Mouse (Mus musculus): ENCODE results near the gene Gm9745. TPM values are rescaled to one million over a fixed set of nuclear protein-coding genes. Genes with fewer than 3 reads are reported as not detected.
"Not testable (repeated sequence)": the region's sequence is repeated elsewhere in the genome, so short reads cannot be mapped to it uniquely, and the experiment has no call there.

Gene Gm9745
- polyA plus RNA-seq, 1 experiment from 2014 or later, result not detected

DNA sequence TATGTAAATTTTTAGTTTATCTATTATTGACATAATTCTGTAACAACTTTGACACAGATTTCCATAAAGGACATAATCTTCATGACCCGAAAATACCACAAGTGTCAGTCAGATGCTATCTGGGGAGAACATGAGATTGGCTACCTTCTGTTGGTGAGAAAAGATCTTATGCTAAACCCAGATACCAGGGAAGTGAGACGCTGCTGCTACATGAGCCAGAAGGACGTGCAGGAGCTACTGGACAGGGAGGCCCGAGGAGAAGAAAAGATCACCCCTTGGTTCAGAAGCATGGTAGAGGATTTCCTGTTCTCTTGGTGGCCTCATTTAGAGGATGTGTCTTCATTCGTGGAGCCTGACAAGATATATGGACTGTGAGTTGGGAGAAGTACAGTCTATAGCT, 11.0 kb upstream of the Gm9745 start:
- ATAC-seq (ENCODE audit: low FRiP score, low read depth); H3K4me2 ChIP-seq (replicated peaks); H3K4me3 ChIP-seq; H3K4me1 ChIP-seq; H3K9ac ChIP-seq (replicated peaks); H3K36me3 ChIP-seq; H3K27ac ChIP-seq (replicated peaks); H3K27me3 ChIP-seq; H3K9me3 ChIP-seq: not testable (repeated sequence)
- WGBS, result 100% methylated on average over 1 of the region's 5 CpGs

DNA sequence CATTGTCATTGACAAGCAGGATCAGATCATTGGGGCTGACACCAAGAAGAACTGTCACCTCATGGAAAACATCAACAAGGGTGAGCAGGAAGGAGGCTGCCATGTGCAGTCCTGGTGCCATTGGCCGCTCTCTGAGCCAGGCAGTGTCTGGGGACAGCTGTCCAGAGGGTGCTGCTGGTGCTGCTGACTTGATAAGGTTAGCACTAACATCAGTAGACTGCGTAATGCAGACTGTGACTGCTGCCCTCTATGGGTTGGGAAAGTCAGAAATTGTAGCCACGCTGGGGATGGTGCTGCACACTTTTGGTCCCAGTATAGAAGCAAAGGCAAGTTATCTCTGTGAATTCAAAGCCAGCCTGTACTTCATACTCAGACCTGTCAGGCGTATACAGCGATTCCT, 8.8 kb upstream of the Gm9745 start:
- not testable (repeated sequence) for H3K9ac ChIP-seq (replicated peaks); H3K4me1 ChIP-seq; H3K27ac ChIP-seq (replicated peaks); ATAC-seq (ENCODE audit: low FRiP score, low read depth); H3K9me3 ChIP-seq; H3K4me2 ChIP-seq (replicated peaks); H3K4me3 ChIP-seq; H3K27me3 ChIP-seq; H3K36me3 ChIP-seq
- no CpG with 5 or more reads among the region's 5 CpGs for WGBS

DNA sequence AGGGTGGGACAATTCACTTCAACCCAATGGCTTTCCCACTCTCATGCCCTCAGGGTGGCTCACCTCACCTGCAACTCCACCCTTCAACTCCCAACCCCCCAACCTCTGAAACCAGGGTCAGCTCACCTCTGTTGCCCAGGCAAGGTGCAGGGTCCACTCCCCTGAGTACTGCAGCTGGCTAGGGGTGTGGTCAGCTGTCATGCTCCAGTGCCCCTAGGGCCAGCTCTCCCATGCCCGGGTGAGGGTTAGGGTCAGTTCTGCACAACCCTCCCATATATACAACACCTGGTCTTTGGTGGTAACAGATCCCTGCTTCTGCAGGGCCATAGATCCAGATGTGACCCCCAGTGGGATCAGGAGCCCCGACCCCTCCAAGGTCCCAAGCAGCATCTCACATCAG, 7.1 kb upstream of the Gm9745 start:
- H3K4me2 ChIP-seq (replicated peaks); H3K27ac ChIP-seq (replicated peaks); H3K36me3 ChIP-seq; H3K27me3 ChIP-seq; H3K4me3 ChIP-seq; H3K9ac ChIP-seq (replicated peaks); H3K9me3 ChIP-seq; ATAC-seq (ENCODE audit: low FRiP score, low read depth); H3K4me1 ChIP-seq: not testable (repeated sequence)
- 90% methylated on average over 1 of the region's 2 CpGs for WGBS

DNA sequence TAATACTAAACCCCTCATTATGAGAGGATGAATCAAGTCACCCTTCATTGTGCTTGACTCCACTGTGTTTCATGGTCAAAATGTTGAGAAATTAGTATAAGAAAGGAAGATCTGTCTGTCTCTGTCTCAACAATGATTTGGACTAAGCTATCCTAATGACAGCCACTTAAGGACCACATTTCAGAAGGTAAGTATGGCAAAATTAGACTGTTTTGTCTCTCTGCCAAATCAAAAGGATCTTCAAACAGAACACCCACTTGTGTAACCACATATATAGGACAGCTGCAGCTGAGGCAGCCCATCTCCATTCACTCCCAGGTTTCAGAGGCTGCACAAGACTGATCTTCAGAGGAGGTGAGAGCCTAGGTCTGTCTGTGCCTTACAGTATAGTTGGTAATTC, 4.5 kb upstream of the Gm9745 start, which contains the start of gene Idi2:
Idi2 (plus strand) TSS at position 301 of the 400 bp plus-strand sequence.
- not testable (repeated sequence) for H3K9me3 ChIP-seq; ATAC-seq (ENCODE audit: low FRiP score, low read depth); H3K9ac ChIP-seq (replicated peaks); H3K27me3 ChIP-seq; H3K36me3 ChIP-seq; H3K4me3 ChIP-seq; H3K4me1 ChIP-seq; H3K4me2 ChIP-seq (replicated peaks); H3K27ac ChIP-seq (replicated peaks)

DNA sequence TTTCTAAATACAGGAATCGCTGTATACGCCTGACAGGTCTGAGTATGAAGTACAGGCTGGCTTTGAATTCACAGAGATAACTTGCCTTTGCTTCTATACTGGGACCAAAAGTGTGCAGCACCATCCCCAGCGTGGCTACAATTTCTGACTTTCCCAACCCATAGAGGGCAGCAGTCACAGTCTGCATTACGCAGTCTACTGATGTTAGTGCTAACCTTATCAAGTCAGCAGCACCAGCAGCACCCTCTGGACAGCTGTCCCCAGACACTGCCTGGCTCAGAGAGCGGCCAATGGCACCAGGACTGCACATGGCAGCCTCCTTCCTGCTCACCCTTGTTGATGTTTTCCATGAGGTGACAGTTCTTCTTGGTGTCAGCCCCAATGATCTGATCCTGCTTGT, 4.2 kb downstream of the Gm9745 start:
- H3K4me1 ChIP-seq; H3K9ac ChIP-seq (replicated peaks); H3K4me3 ChIP-seq; H3K27me3 ChIP-seq; H3K9me3 ChIP-seq; H3K27ac ChIP-seq (replicated peaks); H3K4me2 ChIP-seq (replicated peaks); H3K36me3 ChIP-seq: not testable (repeated sequence)
- ATAC-seq (ENCODE audit: low FRiP score, low read depth), result 0 out of 2 replicates have a peak, but pooled peaks have one; percentile 16
- WGBS, result no CpG with 5 or more reads among the region's 5 CpGs

DNA sequence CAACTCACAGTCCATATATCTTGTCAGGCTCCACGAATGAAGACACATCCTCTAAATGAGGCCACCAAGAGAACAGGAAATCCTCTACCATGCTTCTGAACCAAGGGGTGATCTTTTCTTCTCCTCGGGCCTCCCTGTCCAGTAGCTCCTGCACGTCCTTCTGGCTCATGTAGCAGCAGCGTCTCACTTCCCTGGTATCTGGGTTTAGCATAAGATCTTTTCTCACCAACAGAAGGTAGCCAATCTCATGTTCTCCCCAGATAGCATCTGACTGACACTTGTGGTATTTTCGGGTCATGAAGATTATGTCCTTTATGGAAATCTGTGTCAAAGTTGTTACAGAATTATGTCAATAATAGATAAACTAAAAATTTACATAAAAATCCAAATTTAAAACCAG, 6.3 kb downstream of the Gm9745 start:
- not testable (repeated sequence) for H3K36me3 ChIP-seq; H3K27me3 ChIP-seq; H3K4me2 ChIP-seq (replicated peaks); H3K9ac ChIP-seq (replicated peaks); ATAC-seq (ENCODE audit: low FRiP score, low read depth); H3K9me3 ChIP-seq; H3K4me3 ChIP-seq; H3K4me1 ChIP-seq; H3K27ac ChIP-seq (replicated peaks)
- 100% methylated on average over 1 of the region's 5 CpGs for WGBS

DNA sequence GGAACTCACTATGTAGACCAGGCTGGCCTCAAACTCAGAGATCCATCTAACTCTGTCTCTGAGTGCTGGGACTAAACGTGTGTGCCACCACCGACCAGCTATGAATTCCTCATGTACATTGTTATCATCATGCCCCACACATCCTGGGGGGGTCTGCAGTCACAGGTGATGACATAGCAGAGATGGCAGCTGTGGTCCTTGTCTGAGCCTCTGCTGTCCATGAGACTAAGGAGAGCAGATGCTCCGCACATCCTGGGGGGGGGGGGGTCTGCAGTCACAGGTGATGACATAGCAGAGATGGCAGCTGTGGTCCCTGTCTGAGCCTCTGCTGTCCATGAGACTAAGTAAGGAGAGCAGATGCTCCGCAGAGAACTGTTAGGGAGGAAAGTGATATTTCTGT, 6.9 kb downstream of the Gm9745 start:
- H3K9ac ChIP-seq (replicated peaks); H3K27ac ChIP-seq (replicated peaks); H3K27me3 ChIP-seq; H3K4me3 ChIP-seq; H3K4me1 ChIP-seq; H3K9me3 ChIP-seq; ATAC-seq (ENCODE audit: low FRiP score, low read depth); H3K36me3 ChIP-seq; H3K4me2 ChIP-seq (replicated peaks): not testable (repeated sequence)
- WGBS, result 91% methylated on average over 4 of the region's 4 CpGs

DNA sequence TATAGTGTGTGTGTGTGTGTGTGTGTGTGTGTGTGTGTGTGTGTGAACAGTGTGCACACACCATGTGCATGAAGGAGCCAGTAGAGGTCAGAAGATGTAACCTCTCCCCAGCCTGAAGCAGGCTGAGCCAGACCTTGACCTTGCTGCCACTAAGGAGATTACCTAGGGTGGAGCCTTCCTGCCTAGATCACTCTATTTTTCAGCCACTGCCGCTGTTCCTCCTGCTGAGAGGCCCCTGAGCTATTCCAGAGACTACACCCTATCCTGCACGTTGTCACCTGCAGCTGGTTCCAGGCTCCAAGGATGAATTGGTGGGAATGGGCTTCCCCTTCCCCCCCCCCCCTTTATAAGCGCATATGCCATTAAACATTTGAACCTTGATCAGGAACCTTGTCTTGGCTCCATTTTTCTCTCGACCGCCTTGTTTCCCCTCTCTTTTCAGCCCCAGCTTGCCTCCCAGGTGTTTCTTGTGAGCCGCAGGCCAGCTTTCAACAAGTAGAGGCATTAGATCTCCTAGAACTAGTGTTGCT, 10.4 kb downstream of the Gm9745 start:
- H3K36me3 ChIP-seq; H3K4me1 ChIP-seq; H3K27ac ChIP-seq (replicated peaks); H3K27me3 ChIP-seq; H3K4me3 ChIP-seq; H3K4me2 ChIP-seq (replicated peaks); H3K9ac ChIP-seq (replicated peaks); ATAC-seq (ENCODE audit: low FRiP score, low read depth); H3K9me3 ChIP-seq: not testable (repeated sequence)
- WGBS, result 85% methylated on average over 6 of the region's 6 CpGs

DNA sequence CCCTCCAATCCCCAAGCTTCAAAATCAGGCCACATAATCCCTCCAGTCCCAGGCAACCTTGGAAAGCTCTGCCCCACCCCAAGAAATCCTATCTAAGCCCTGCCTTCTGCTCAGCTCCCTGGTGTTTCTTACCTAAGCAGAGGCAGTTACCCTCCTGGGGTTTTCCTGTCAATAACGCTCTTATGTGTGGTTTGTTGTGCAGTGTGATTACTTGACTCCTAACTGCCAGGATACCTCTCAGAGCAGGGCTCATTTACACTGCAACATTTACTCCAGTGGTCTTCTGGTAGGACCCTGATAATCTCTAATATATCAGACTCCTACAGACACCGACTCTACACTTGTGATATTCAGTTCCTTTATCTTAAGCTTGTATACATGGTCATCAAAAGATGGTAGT, 14.5 kb downstream of the Gm9745 start:
- Histone ChIP-seq H3K4me1 (no peaks in the 10 kb centered on the region), H3K27ac (replicated peaks) (no peak overlapping the region), H3K4me2 (replicated peaks) (no peak overlapping the region), H3K9me3 (no peaks in the 10 kb centered on the region), H3K27me3 (no peaks in the 10 kb centered on the region), H3K9ac (replicated peaks) (no peak overlapping the region), H3K4me3 (no peak overlapping the region), H3K36me3 (no peaks in the 10 kb centered on the region)
- 66% methylated on average over 2 of the region's 2 CpGs for WGBS
- ATAC-seq (ENCODE audit: low FRiP score, low read depth), result no peak

DNA sequence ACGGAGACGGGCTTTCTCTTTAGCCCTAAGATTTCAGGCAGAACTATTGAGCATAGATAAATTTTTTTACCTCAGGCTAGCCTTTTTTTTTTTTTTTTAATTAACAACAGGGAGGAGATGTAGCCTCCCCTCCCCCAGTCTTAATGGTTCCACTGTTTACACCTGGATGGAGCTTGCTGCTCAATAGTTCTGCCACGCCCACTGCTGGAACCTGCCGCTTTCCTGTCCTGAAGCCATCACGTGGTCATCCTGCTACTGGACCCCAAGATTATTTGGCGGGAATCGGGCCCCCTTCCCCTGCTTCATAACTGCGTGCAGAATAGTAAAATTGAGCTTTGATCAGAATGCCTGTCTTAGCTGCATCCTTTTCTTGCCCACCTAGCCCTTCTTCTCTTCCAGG, 34.1 kb downstream of the Gm9745 start:
- not testable (repeated sequence) for H3K4me2 ChIP-seq (replicated peaks); H3K36me3 ChIP-seq; H3K27me3 ChIP-seq; ATAC-seq (ENCODE audit: low FRiP score, low read depth); H3K4me1 ChIP-seq; H3K9ac ChIP-seq (replicated peaks); H3K4me3 ChIP-seq; H3K27ac ChIP-seq (replicated peaks); H3K9me3 ChIP-seq
- 90% methylated on average over 8 of the region's 8 CpGs for WGBS

DNA sequence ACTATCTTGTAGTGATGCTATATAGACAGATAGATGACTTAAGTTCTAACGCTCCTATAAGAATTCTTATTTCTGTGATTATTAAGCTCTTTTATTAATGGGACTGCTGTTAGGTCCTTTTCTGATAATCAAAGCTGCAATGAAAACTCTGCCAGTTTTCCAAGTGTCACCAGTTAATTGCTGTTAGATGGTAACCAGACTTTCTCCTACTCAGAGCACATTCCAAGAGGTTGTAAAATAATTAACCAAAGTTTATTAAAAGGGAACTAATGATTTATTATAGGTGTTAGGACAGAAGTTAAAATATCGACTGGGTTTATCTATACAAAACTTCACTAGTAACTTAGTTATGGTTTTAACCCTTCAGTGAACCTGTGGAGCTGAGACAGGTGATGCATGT, 42.0 kb downstream of the Gm9745 start:
- H3K27ac ChIP-seq (replicated peaks); H3K27me3 ChIP-seq; H3K4me2 ChIP-seq (replicated peaks); H3K4me1 ChIP-seq; ATAC-seq (ENCODE audit: low FRiP score, low read depth); H3K4me3 ChIP-seq; H3K9ac ChIP-seq (replicated peaks); H3K36me3 ChIP-seq: not testable (repeated sequence)
- WGBS, result 91% methylated on average over 2 of the region's 2 CpGs
- H3K9me3 ChIP-seq, result peaks cover 10% of the 10 kb centered on the region
